Mouse (Mus musculus) G1E (cell line): ENCODE results near the gene Eif4a2. TPM values are rescaled to one million over a fixed set of nuclear protein-coding genes. Genes with fewer than 3 reads are reported as not detected.

Experiments used
- ATAC-seq: 2 replicates; pipeline ENCODE4 v1.8.0; 2016; ENCODE audit warnings: mild to moderate bottlenecking; ENCODE audit not compliant: insufficient number of reproducible peaks, poor library complexity, low FRiP score, severe bottlenecking; ENCODE audit errors: extremely low read depth
- DNase-seq: peaks from one replicate; pipeline ENCODE4 v3.0.0; 2012; ENCODE audit warnings: low spot score
- H3K27me3 ChIP-seq: 2 replicates; pipeline ENCODE4 v1.6.1; 2012; ENCODE audit warnings: mild to moderate bottlenecking, low read length, inconsistent platforms; ENCODE audit not compliant: insufficient read depth
- H3K36me3 ChIP-seq: replicated peaks from 2 replicates; pipeline ENCODE3; 2012; ENCODE audit warnings: mild to moderate bottlenecking, inconsistent platforms
- H3K4me1 ChIP-seq: 2 replicates; pipeline ENCODE4 v1.6.1; 2012; ENCODE audit warnings: low read depth, low read length, inconsistent platforms, mixed read lengths; ENCODE audit not compliant: insufficient read depth
- H3K4me3 ChIP-seq: 2 replicates; pipeline ENCODE4 v1.5.1; 2012; ENCODE audit warnings: low read depth, mild to moderate bottlenecking, inconsistent platforms, low read length, moderate library complexity, mixed read lengths
- H3K9me3 ChIP-seq: replicated peaks from 2 replicates; pipeline ENCODE4 v1.6.1; 2012; ENCODE audit warnings: inconsistent platforms
- CTCF ChIP-seq: IDR thresholded peaks from 2 replicates; pipeline ENCODE4 v1.5.1; 2012; ENCODE audit warnings: low read depth, low read length, inconsistent platforms, mixed read lengths
- GATA1 ChIP-seq: IDR thresholded peaks from 2 replicates; pipeline ENCODE4 v1.6.1; 2012; ENCODE audit warnings: borderline replicate concordance, low read length, inconsistent platforms, mixed read lengths
- GATA2 ChIP-seq: IDR thresholded peaks from 2 replicates; pipeline ENCODE4 v1.6.1; 2012; ENCODE audit warnings: low read depth, low read length, inconsistent platforms, borderline replicate concordance
- POLR2AphosphoS5 ChIP-seq: IDR thresholded peaks from 2 replicates; pipeline ENCODE4 v1.6.1; 2012; ENCODE audit warnings: low read depth, low read length, inconsistent platforms; ENCODE audit not compliant: insufficient replicate concordance
- TAL1 ChIP-seq: conservative IDR thresholded peaks from 2 replicates; pipeline ENCODE4 v1.6.1; 2012; ENCODE audit warnings: low read depth, low read length, inconsistent platforms, mixed read lengths
- polyA plus RNA-seq: library from polyadenylated mRNA; stranded (reverse); fragments of >175 nt; gene quantifications from 2 replicates; pipeline ENCODE4 v1.2.3, GENCODE M21; 2012
- total RNA-seq, 2 experiments: library from RNA; stranded (forward) in 1 of 2; stranded (reverse) in 1 of 2; fragments of 200-1000 nt in 1 of 2; fragments of >200 nt in 1 of 2; fragmentation: Nextera tagmentation in 1 of 2; gene quantifications; 2 replicates each; pipeline ENCODE4 v1.2.3; 2014 to 2017

Eif4a2 gene
- total and polyA plus RNA-seq, 3 experiments, result 10.5 to 913 (median 776) TPM

- no peak for ATAC-seq
- no peaks in the 10 kb centered on the region for H3K9me3 ChIP-seq
- TF ChIP-seq TAL1, result no peak
- TF ChIP-seq GATA2, result no peak
- TF ChIP-seq GATA1, result no peak
- no peak for TF ChIP-seq POLR2AphosphoS5
- TF ChIP-seq CTCF, result no peak
- DNase-seq, result peak; percentile 22
- peaks cover 40% of the 10 kb centered on the region for H3K4me1 ChIP-seq
- no peaks in the 10 kb centered on the region for H3K36me3 ChIP-seq
- H3K27me3 ChIP-seq, result no peaks in the 10 kb centered on the region
- peak overlapping the region; percentile 60 for H3K4me3 ChIP-seq
Measured at GRCm38 (mm10) chr16:23100099-23100575, 7.1 kb upstream of the Eif4a2 start.

DNA sequence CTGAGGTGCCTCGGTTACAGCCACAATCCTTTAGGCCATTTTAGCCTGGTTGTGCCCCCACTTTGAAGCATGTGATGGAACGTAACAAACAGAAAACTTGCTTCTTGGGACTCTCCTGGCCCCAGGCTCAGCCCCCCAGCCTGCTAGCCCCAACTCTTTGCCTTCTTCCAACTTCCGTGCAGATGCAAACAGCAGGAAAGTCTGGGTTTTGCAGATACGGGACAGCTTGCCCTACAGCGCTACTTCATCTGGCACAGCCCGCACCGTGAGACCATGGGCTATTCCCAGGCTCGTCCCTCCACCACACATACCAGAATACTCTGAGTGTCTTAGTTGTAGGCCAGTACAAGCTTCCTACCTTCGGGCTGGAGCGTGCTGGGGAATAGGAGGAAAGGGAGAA, 6.6 kb upstream of the Eif4a2 start:
- H3K4me1 ChIP-seq, result peaks cover 45% of the 10 kb centered on the region
- H3K9me3 ChIP-seq, result no peaks in the 10 kb centered on the region
- H3K4me3 ChIP-seq, result peak overlapping the region; percentile 60; the same call in 1 of the 2 replicates
- H3K36me3 ChIP-seq, result no peaks in the 10 kb centered on the region
- peak; percentile 40 for DNase-seq
- no peaks in the 10 kb centered on the region for H3K27me3 ChIP-seq
- no peak for TF ChIP-seq CTCF
- TF ChIP-seq POLR2AphosphoS5, result no peak
- TF ChIP-seq TAL1, result no peak
- TF ChIP-seq GATA1, result no peak
- TF ChIP-seq GATA2, result no peak
- peak; percentile 46 for ATAC-seq

GRCm38 (mm10) chr16:23102340-23103037, 4.8 kb upstream of the Eif4a2 start:
- DNase-seq (peak; percentile 65), ATAC-seq (0 out of 2 replicates have a peak, but pooled peaks have one; percentile 17)
- TF ChIP-seq GATA1, result no peak
- no peak for TF ChIP-seq TAL1
- TF ChIP-seq GATA2, result no peak
- H3K9me3 ChIP-seq, result no peaks in the 10 kb centered on the region
- H3K4me1 ChIP-seq, result peaks cover 51% of the 10 kb centered on the region
- no peaks in the 10 kb centered on the region for H3K36me3 ChIP-seq
- peak overlapping the region; percentile 71 for H3K4me3 ChIP-seq
- H3K27me3 ChIP-seq, result no peaks in the 10 kb centered on the region

- no peaks in the 10 kb centered on the region for H3K27me3 ChIP-seq
- peaks cover 5% of the 10 kb centered on the region for H3K36me3 ChIP-seq
- DNase-seq (peak; percentile 19), ATAC-seq (peak; percentile 18; the same call in 1 of the 2 replicates)
- H3K9me3 ChIP-seq, result no peaks in the 10 kb centered on the region
- TF ChIP-seq GATA1 (no peak), TAL1 (no peak), GATA2 (no peak), CTCF (no peak), POLR2AphosphoS5 (no peak)
- peaks cover 51% of the 10 kb centered on the region for H3K4me1 ChIP-seq
- peak overlapping the region; percentile 71 for H3K4me3 ChIP-seq
Measured at GRCm38 (mm10) chr16:23103038-23103745, 4.1 kb upstream of the Eif4a2 start.

DNA sequence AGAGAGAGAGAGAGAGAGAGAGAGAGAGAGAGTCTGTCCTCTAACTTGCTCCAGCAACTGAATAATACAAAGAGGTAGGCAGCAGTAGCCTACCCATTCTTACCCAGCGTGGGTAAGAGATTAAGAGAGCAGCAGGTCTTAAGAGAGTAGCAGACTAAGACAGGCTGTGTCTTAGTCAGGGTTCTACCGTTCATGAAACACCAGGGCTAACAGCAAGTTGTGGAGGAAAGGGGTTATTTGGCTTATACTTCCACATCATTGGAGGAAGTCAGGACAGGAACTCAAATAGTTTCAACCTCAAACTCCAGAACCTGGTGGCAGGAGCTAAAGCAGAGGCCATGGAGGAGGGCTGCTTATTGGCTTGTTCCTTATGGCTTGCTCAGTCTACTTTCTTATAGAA, 3.4 kb upstream of the Eif4a2 start:
- ATAC-seq (no peak), DNase-seq (no peak)
- Histone ChIP-seq H3K4me3 (no peak overlapping the region), H3K27me3 (no peaks in the 10 kb centered on the region), H3K4me1 (peaks cover 51% of the 10 kb centered on the region), H3K9me3 (no peaks in the 10 kb centered on the region), H3K36me3 (peaks cover 11% of the 10 kb centered on the region)
- no peak for TF ChIP-seq CTCF
- TF ChIP-seq POLR2AphosphoS5, result no peak
- TF ChIP-seq TAL1, result no peak
- no peak for TF ChIP-seq GATA2
- TF ChIP-seq GATA1, result no peak

DNA sequence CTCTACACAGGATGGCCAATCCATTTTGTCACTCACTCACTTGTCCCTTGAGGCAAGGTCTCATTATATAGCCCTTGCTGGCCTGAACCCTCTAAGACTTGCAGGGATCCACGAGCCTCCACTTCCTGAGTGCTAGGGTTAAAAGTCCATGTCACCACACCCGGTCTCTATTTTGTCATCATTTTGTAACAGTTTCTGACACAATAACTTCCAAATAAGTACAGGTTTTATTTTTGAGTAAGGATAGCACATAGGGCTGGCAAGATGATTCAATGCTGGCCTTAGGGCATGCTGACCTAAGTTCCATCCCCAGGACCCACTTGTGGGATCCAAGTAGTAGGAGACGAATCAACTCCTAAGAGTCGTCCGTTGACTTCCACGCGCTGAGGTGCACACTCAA, 1.1 kb upstream of the Eif4a2 start:
- Histone ChIP-seq H3K36me3 (peaks cover 28% of the 10 kb centered on the region), H3K4me1 (peaks cover 34% of the 10 kb centered on the region), H3K27me3 (no peaks in the 10 kb centered on the region), H3K9me3 (no peaks in the 10 kb centered on the region), H3K4me3 (no peak overlapping the region; the same call in 1 of the 2 replicates)
- DNase-seq (no peak), ATAC-seq (no peak)
- TF ChIP-seq GATA2, result no peak
- no peak for TF ChIP-seq POLR2AphosphoS5
- TF ChIP-seq CTCF, result no peak
- TF ChIP-seq GATA1, result no peak
- TF ChIP-seq TAL1, result no peak
